Mouse (Mus musculus): Measurements from ENCODE around the gene 1700003F12Rik.

Gene 1700003F12Rik

GRCm38 (mm10) chr2:154577744-154578067 is 30.8 kb downstream of the 1700003F12Rik start:
- DNase-seq: no peak

GRCm38 (mm10) chr2:154580586-154580985 is 33.7 kb downstream of the 1700003F12Rik start:
- peak in 1 of 2 experiments; percentile 37 for DNase-seq

GRCm38 (mm10) chr2:154581421-154581820 is 34.5 kb downstream of the 1700003F12Rik start:
- DNase-seq: no peak

- DNase-seq: peak; percentile 90 to 94
These were observed 37.3 kb downstream of the 1700003F12Rik start for GRCm38 (mm10) chr2:154583906-154584872.

GRCm38 (mm10) chr2:154584931-154585601 is 38.2 kb downstream of the 1700003F12Rik start:
- DNase-seq: peak; percentile 81 to 82

GRCm38 (mm10) chr2:154586405-154586804 is 39.5 kb downstream of the 1700003F12Rik start:
- DNase-seq: peak; percentile 88 to 91

GRCm38 (mm10) chr2:154589051-154589450 is 42.2 kb downstream of the 1700003F12Rik start:
- DNase-seq: no peak

- no peak for DNase-seq
These were observed 44.4 kb downstream of the 1700003F12Rik start for GRCm38 (mm10) chr2:154591239-154591638.

GRCm38 (mm10) chr2:154593025-154593424 is 46.1 kb downstream of the 1700003F12Rik start:
- peak; percentile 59 to 61 for DNase-seq

- peak; percentile 85 to 91 for DNase-seq
These were observed 48.9 kb downstream of the 1700003F12Rik start for GRCm38 (mm10) chr2:154595775-154596174.

- no peak for DNase-seq
These were observed 50.5 kb downstream of the 1700003F12Rik start for GRCm38 (mm10) chr2:154597399-154597798.
